Comparison of ENCODE assay signal across 8 mouse cellular contexts in the genomic region with DNA sequence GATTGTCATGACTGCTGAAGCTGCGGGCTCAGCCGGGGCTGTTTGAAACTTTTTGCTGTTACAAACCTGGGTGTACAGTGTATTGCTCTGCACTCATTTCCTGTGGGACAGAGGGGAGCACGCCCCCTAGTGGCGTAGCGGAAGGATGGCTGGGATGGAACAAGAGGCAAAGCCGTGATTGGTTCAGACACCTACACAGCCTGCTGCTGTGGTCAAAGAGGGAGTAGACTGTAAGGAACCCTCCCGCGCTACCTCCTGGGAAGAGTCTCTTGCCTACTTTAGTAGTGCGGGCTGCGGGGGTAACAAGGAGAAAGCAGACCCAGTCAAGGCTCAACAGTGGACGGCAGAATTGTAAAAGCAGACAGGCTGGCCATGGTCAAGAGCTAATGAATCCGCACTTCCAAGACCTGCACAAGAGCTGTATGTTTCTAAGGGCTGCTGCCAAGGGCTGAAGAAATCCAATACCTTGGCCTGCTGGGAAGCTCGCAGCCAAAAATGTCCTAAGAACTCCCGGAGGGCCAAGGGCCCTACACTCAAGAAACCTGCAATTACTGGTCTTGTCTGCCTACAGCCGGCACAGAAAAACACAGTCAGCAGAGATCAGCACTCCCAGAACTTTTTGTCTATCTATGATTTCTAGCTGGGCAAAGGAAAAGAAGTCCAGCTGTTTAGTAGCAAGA. TPM values are rescaled to one million over a fixed set of nuclear protein-coding genes. Genes with fewer than 3 reads are reported as not detected.
DNase-seq lines count a peak whose midpoint lies in the region; ATAC-seq and TF ChIP-seq lines count a peak whose summit lies in the region.

No protein-coding gene starts in this region.

- no peaks in the 10 kb centered on the region for H3K27me3 ChIP-seq in ES-Bruce4 (ENCODE audit: control insufficient read depth, insufficient read depth, low read length, poor library complexity, severe bottlenecking)
- H3K27me3 ChIP-seq in forebrain, embryonic 11.5 days (ENCODE audit: control insufficient read depth, insufficient read depth, low read length): no peaks in the 10 kb centered on the region
- H3K27me3 ChIP-seq in neural tube, embryonic 14.5 days (ENCODE audit: control insufficient read depth, insufficient read depth, low read length): no peaks in the 10 kb centered on the region

- H3K27ac ChIP-seq in ES-Bruce4 (ENCODE audit: insufficient read depth, low read length): no peak overlapping the region
- H3K27ac ChIP-seq in forebrain, embryonic 11.5 days (ENCODE audit: low read depth, low read length): no peak overlapping the region
- H3K27ac ChIP-seq in neural tube, embryonic 14.5 days (ENCODE audit: low read depth, low read length): no peak overlapping the region

- DNase-seq in c-Kit-positive CD71-positive TER-119-negative erythroid progenitor cells, embryonic 14.5 days (ENCODE audit: low read depth): peak; percentile 75
- peak; percentile 88 for DNase-seq in forebrain, embryonic 11.5 days (ENCODE audit: low spot score)
- DNase-seq in heart, postnatal 10 days: peak; percentile 87 to 90
- DNase-seq in kidney, postnatal 4 days: peak; percentile 84 to 90
- peak; percentile 80 to 83 for DNase-seq in lung, adult 18-20 months
- DNase-seq in testis, postnatal 14 days (ENCODE audit: low spot score): peak; percentile 79

- H3K9ac ChIP-seq in ES-Bruce4 (ENCODE audit: low read depth, poor library complexity, severe bottlenecking): peak overlapping the region; percentile 63
- peak overlapping the region; percentile 70 for H3K9ac ChIP-seq in forebrain, embryonic 11.5 days (ENCODE audit: low read length)
- no peak overlapping the region for H3K9ac ChIP-seq in neural tube, embryonic 14.5 days (replicated peaks; ENCODE audit: low read depth, low read length)

- no peak for TF ChIP-seq EP300 in ES-Bruce4 (IDR thresholded peaks at IDR 0.05; ENCODE audit: insufficient read depth, low read depth, low read length)

- ATAC-seq in forebrain, embryonic 11.5 days (replicated peaks; ENCODE audit: low FRiP score): peak; percentile 55
- ATAC-seq in neural tube, embryonic 14.5 days (ENCODE audit: low read depth): peak; percentile 28; the same call in 1 of the 2 replicates

- H3K4me1 ChIP-seq in ES-Bruce4 (ENCODE audit: control insufficient read depth, insufficient read depth, low read length): no peaks in the 10 kb centered on the region
- H3K4me1 ChIP-seq in forebrain, embryonic 11.5 days (replicated peaks; ENCODE audit: control insufficient read depth, insufficient read depth, low read length): peaks cover 5% of the 10 kb centered on the region; the same call in 1 of the 2 replicates
- peaks cover 8% of the 10 kb centered on the region; the same call in 1 of the 2 replicates for H3K4me1 ChIP-seq in neural tube, embryonic 14.5 days (ENCODE audit: control insufficient read depth, insufficient read depth, low read length)

- WGBS in forebrain, embryonic 11.5 days: 4% methylated on average over 15 of the region's 15 CpGs
- WGBS in neural tube, embryonic 14.5 days: 5% methylated on average over 15 of the region's 15 CpGs

- H3K9me3 ChIP-seq in ES-Bruce4 (replicated peaks; ENCODE audit: control insufficient read depth, insufficient read depth, low read length, poor library complexity, severe bottlenecking): no peaks in the 10 kb centered on the region
- no peaks in the 10 kb centered on the region for H3K9me3 ChIP-seq in forebrain, embryonic 11.5 days (ENCODE audit: control insufficient read depth, low read length)
- H3K9me3 ChIP-seq in neural tube, embryonic 14.5 days (ENCODE audit: control insufficient read depth, low read length): no peaks in the 10 kb centered on the region

- peak overlapping the region; percentile 82 for H3K4me3 ChIP-seq in ES-Bruce4 (ENCODE audit: low read depth, low read length)
- H3K4me3 ChIP-seq in forebrain, embryonic 11.5 days (ENCODE audit: low read depth, low read length): peak overlapping the region; percentile 51
- H3K4me3 ChIP-seq in neural tube, embryonic 14.5 days (ENCODE audit: low read depth, low read length): peak overlapping the region; percentile 49

- peak; percentile 54 for TF ChIP-seq POLR2A in ES-Bruce4 (IDR thresholded peaks at IDR 0.05; ENCODE audit: insufficient read depth, low read length)

- TF ChIP-seq CTCF in ES-Bruce4 (IDR thresholded peaks at IDR 0.05; ENCODE audit: low read depth, low read length): peak; percentile 99

- no peaks in the 10 kb centered on the region for H3K36me3 ChIP-seq in ES-Bruce4 (ENCODE audit: control insufficient read depth, insufficient read depth, low read length, poor library complexity, severe bottlenecking)
- no peaks in the 10 kb centered on the region for H3K36me3 ChIP-seq in forebrain, embryonic 11.5 days (ENCODE audit: control insufficient read depth, insufficient read depth, low read length)
- no peaks in the 10 kb centered on the region for H3K36me3 ChIP-seq in neural tube, embryonic 14.5 days (ENCODE audit: control insufficient read depth, insufficient read depth, low read length)

- peak overlapping the region; percentile 73 for H3K4me2 ChIP-seq in forebrain, embryonic 11.5 days (ENCODE audit: low read depth, low read length, severe bottlenecking)
- H3K4me2 ChIP-seq in neural tube, embryonic 14.5 days (ENCODE audit: low read depth, low read length): peak overlapping the region; percentile 75

- intact Hi-C loops in heart, postnatal 10 days (cut with DNase I): loop anchor here (2.0 kb wide), 2 partner anchors 20 to 52 kb away; no protein-coding TSS in a partner anchor

RNA-seq across cellular contexts. Expression of a gene that starts 1.3 kb away (rescaled TPM):
- 21.9 and 25.5 TPM in 2 replicates for polyA plus RNA-seq in ES-Bruce4 (2011; ENCODE audit: insufficient read depth, insufficient read length, low read depth, missing spikeins)
- 15.9 and 16.1 TPM in 2 replicates for polyA plus RNA-seq in forebrain, embryonic 11.5 days (2014; fragmentation: Nextera tagmentation; extraction: Ambion mirVana)
- total RNA-seq in heart, postnatal 10 days (2021): 10 to 100 TPM; 11.7 to 13.3 TPM
- 6.6 and 7.0 TPM in 2 replicates for polyA plus RNA-seq in neural tube, embryonic 14.5 days (2014; fragmentation: Nextera tagmentation; extraction: Ambion mirVana)

RNA-seq across cellular contexts. Expression of a gene that starts 21.1 kb away (rescaled TPM):
- 9.1 and 13.4 TPM in 2 replicates for polyA plus RNA-seq in ES-Bruce4 (2011; ENCODE audit: insufficient read depth, insufficient read length, low read depth, missing spikeins)
- 22.1 and 23.7 TPM in 2 replicates for polyA plus RNA-seq in forebrain, embryonic 11.5 days (2014; fragmentation: Nextera tagmentation; extraction: Ambion mirVana)
- total RNA-seq in heart, postnatal 10 days (2021): 10 to 100 TPM; 16.3 to 17.8 TPM
- polyA plus RNA-seq in neural tube, embryonic 14.5 days (2014; fragmentation: Nextera tagmentation; extraction: Ambion mirVana): 41.3 and 42.4 TPM in 2 replicates

RNA-seq across cellular contexts. Expression of a gene that starts 32.4 kb away (rescaled TPM):
- not detected in 2 replicates for polyA plus RNA-seq in ES-Bruce4 (2011; ENCODE audit: insufficient read depth, insufficient read length, low read depth, missing spikeins)
- polyA plus RNA-seq in forebrain, embryonic 11.5 days (2014; fragmentation: Nextera tagmentation; extraction: Ambion mirVana): 4.4 and 4.5 TPM in 2 replicates
- total RNA-seq in heart, postnatal 10 days (2021): 10 to 100 TPM; 26.8 to 27.7 TPM
- 13.0 and 14.2 TPM in 2 replicates for polyA plus RNA-seq in neural tube, embryonic 14.5 days (2014; fragmentation: Nextera tagmentation; extraction: Ambion mirVana)

RNA-seq across cellular contexts. Expression of a gene that starts 50.7 kb away (rescaled TPM):
- polyA plus RNA-seq in ES-Bruce4 (2011; ENCODE audit: insufficient read depth, insufficient read length, low read depth, missing spikeins): 3.9 and 5.1 TPM in 2 replicates
- 10.7 and 12.5 TPM in 2 replicates for polyA plus RNA-seq in forebrain, embryonic 11.5 days (2014; fragmentation: Nextera tagmentation; extraction: Ambion mirVana)
- total RNA-seq in heart, postnatal 10 days (2021): 10 to 100 TPM in 1 of 2 experiments, 1 to 10 TPM in 1; 8.4 to 10.0 TPM
- polyA plus RNA-seq in neural tube, embryonic 14.5 days (2014; fragmentation: Nextera tagmentation; extraction: Ambion mirVana): 8.9 and 10.3 TPM in 2 replicates
